Mouse (Mus musculus): Measurements from ENCODE around the gene Mcts2. TPM values are rescaled to one million over a fixed set of nuclear protein-coding genes. Genes with fewer than 3 reads are reported as not detected.
A peak's percentile ranks its signal among the peaks of the same experiment; 100 is the strongest.

Mcts2 gene
- polyA plus RNA-seq, 1 experiment: 27.0 TPM

- TF ChIP-seq SRF (IDR thresholded peaks at IDR 0.05; ENCODE audit: control insufficient read depth, insufficient read length, low read depth): no peak
- TF ChIP-seq MAX (IDR thresholded peaks at IDR 0.05; ENCODE audit: low read depth): no peak
- no peak for TF ChIP-seq POLR2A (IDR thresholded peaks at IDR 0.05; ENCODE audit: insufficient read length, low read depth)
- no peak for TF ChIP-seq REST (IDR thresholded peaks at IDR 0.05; ENCODE audit: insufficient read depth, insufficient read length)
- no peak for TF ChIP-seq MYOG (IDR thresholded peaks at IDR 0.05; ENCODE audit: control insufficient read depth in 1 of 3, insufficient read depth in 1 of 3, insufficient read length in 2 of 3, low read depth in 2 of 3)
- no peak for TF ChIP-seq USF1 (IDR thresholded peaks at IDR 0.05; ENCODE audit: low read depth)
- no peak for TF ChIP-seq TCF12 (IDR thresholded peaks at IDR 0.05; ENCODE audit: insufficient read depth, poor library complexity, severe bottlenecking)
- TF ChIP-seq TCF3 (IDR thresholded peaks at IDR 0.05; ENCODE audit: insufficient read length, low read depth): no peak
- TF ChIP-seq POLR2AphosphoS2 (IDR thresholded peaks at IDR 0.05; ENCODE audit: insufficient read length, low read depth): no peak
- TF ChIP-seq E2F4 (IDR thresholded peaks at IDR 0.05; ENCODE audit: insufficient read depth): no peak
- no peak for TF ChIP-seq MYOD1 (IDR thresholded peaks at IDR 0.05; ENCODE audit: control insufficient read depth in 1 of 3, insufficient read length in 2 of 3, low read depth in 2 of 3)
- no peak for TF ChIP-seq CEBPB (IDR thresholded peaks at IDR 0.05; ENCODE audit: insufficient read depth, poor library complexity, severe bottlenecking)
- H3ac ChIP-seq (ENCODE audit: control insufficient read depth, insufficient read length): no peak overlapping the region
- no peaks in the 10 kb centered on the region for H3K79me2 ChIP-seq (ENCODE audit: control insufficient read depth, insufficient read depth)
- H3K4me2 ChIP-seq (ENCODE audit: low read depth): no peak overlapping the region
- no peak overlapping the region for H3K4me3 ChIP-seq
- H3K36me3 ChIP-seq (ENCODE audit: control insufficient read depth, insufficient read depth): peaks cover 17% of the 10 kb centered on the region
- no peaks in the 10 kb centered on the region for H3K27me3 ChIP-seq (ENCODE audit: control insufficient read depth, insufficient read depth, insufficient read length)
Observed at GRCm38 (mm10) chr2:152703596-152704255, 16.9 kb downstream of the Mcts2 start.

- no peaks in the 10 kb centered on the region for H3K27me3 ChIP-seq (ENCODE audit: control insufficient read depth, insufficient read depth, insufficient read length)
Observed at GRCm38 (mm10) chr2:152704256-152704605, 17.4 kb downstream of the Mcts2 start.

GRCm38 (mm10) chr2:152704811-152705370 lies 18.1 kb downstream of the Mcts2 start:
- H3K4me2 ChIP-seq (ENCODE audit: low read depth): no peak overlapping the region
- TF ChIP-seq MAX (IDR thresholded peaks at IDR 0.05; ENCODE audit: low read depth) (no peak), POLR2A (IDR thresholded peaks at IDR 0.05; ENCODE audit: insufficient read length, low read depth) (no peak), E2F4 (IDR thresholded peaks at IDR 0.05; ENCODE audit: insufficient read depth) (no peak), USF1 (IDR thresholded peaks at IDR 0.05; ENCODE audit: low read depth) (no peak), TCF12 (IDR thresholded peaks at IDR 0.05; ENCODE audit: insufficient read depth, poor library complexity, severe bottlenecking) (no peak), MYOG (IDR thresholded peaks at IDR 0.05; ENCODE audit: control insufficient read depth in 1 of 3, insufficient read depth in 1 of 3, insufficient read length in 2 of 3, low read depth in 2 of 3) (no peak), SRF (IDR thresholded peaks at IDR 0.05; ENCODE audit: control insufficient read depth, insufficient read length, low read depth) (no peak), TCF3 (IDR thresholded peaks at IDR 0.05; ENCODE audit: insufficient read length, low read depth) (no peak), POLR2AphosphoS2 (IDR thresholded peaks at IDR 0.05; ENCODE audit: insufficient read length, low read depth) (no peak), MYOD1 (IDR thresholded peaks at IDR 0.05; ENCODE audit: control insufficient read depth in 1 of 3, insufficient read length in 2 of 3, low read depth in 2 of 3) (no peak)

More at GRCm38 (mm10) chr2:152704256-152704605, 17.4 kb downstream of the Mcts2 start:
- Histone ChIP-seq H3K79me2 (ENCODE audit: control insufficient read depth, insufficient read depth) (no peaks in the 10 kb centered on the region), H3K36me3 (ENCODE audit: control insufficient read depth, insufficient read depth) (peaks cover 13% of the 10 kb centered on the region), H3K4me3 (no peak overlapping the region), H3ac (ENCODE audit: control insufficient read depth, insufficient read length) (no peak overlapping the region), H3K4me2 (ENCODE audit: low read depth) (no peak overlapping the region)
- TF ChIP-seq MYOG (IDR thresholded peaks at IDR 0.05; ENCODE audit: control insufficient read depth in 1 of 3, insufficient read depth in 1 of 3, insufficient read length in 2 of 3, low read depth in 2 of 3): no peak
- no peak for TF ChIP-seq MYOD1 (IDR thresholded peaks at IDR 0.05; ENCODE audit: control insufficient read depth in 1 of 3, insufficient read length in 2 of 3, low read depth in 2 of 3)
- no peak for TF ChIP-seq CEBPB (IDR thresholded peaks at IDR 0.05; ENCODE audit: insufficient read depth, poor library complexity, severe bottlenecking)
- TF ChIP-seq POLR2A (IDR thresholded peaks at IDR 0.05; ENCODE audit: insufficient read length, low read depth): no peak
- TF ChIP-seq SRF (IDR thresholded peaks at IDR 0.05; ENCODE audit: control insufficient read depth, insufficient read length, low read depth): no peak
- TF ChIP-seq MAX (IDR thresholded peaks at IDR 0.05; ENCODE audit: low read depth): no peak
- TF ChIP-seq E2F4 (IDR thresholded peaks at IDR 0.05; ENCODE audit: insufficient read depth): no peak
- TF ChIP-seq POLR2AphosphoS2 (IDR thresholded peaks at IDR 0.05; ENCODE audit: insufficient read length, low read depth): no peak
- no peak for TF ChIP-seq REST (IDR thresholded peaks at IDR 0.05; ENCODE audit: insufficient read depth, insufficient read length)
- no peak for TF ChIP-seq TCF12 (IDR thresholded peaks at IDR 0.05; ENCODE audit: insufficient read depth, poor library complexity, severe bottlenecking)
- no peak for TF ChIP-seq TCF3 (IDR thresholded peaks at IDR 0.05; ENCODE audit: insufficient read length, low read depth)
- no peak for TF ChIP-seq USF1 (IDR thresholded peaks at IDR 0.05; ENCODE audit: low read depth)

GRCm38 (mm10) chr2:152705993-152706571 lies 19.2 kb downstream of the Mcts2 start:
- Histone ChIP-seq H3ac (ENCODE audit: control insufficient read depth, insufficient read length) (no peak overlapping the region), H3K4me3 (no peak overlapping the region), H3K27me3 (ENCODE audit: control insufficient read depth, insufficient read depth, insufficient read length) (no peaks in the 10 kb centered on the region), H3K4me2 (ENCODE audit: low read depth) (peak overlapping the region; percentile 50), H3K36me3 (ENCODE audit: control insufficient read depth, insufficient read depth) (peaks cover 10% of the 10 kb centered on the region), H3K79me2 (ENCODE audit: control insufficient read depth, insufficient read depth) (no peaks in the 10 kb centered on the region)
- TF ChIP-seq POLR2AphosphoS2 (IDR thresholded peaks at IDR 0.05; ENCODE audit: insufficient read length, low read depth): no peak
- TF ChIP-seq MYOD1 (IDR thresholded peaks at IDR 0.05; ENCODE audit: control insufficient read depth in 1 of 3, insufficient read length in 2 of 3, low read depth in 2 of 3): no peak
- TF ChIP-seq TCF3 (IDR thresholded peaks at IDR 0.05; ENCODE audit: insufficient read length, low read depth): no peak
- TF ChIP-seq POLR2A (IDR thresholded peaks at IDR 0.05; ENCODE audit: insufficient read length, low read depth): peak; percentile 29
- TF ChIP-seq TCF12 (IDR thresholded peaks at IDR 0.05; ENCODE audit: insufficient read depth, poor library complexity, severe bottlenecking): no peak

More at GRCm38 (mm10) chr2:152704811-152705370, 18.1 kb downstream of the Mcts2 start:
- Histone ChIP-seq H3K79me2 (ENCODE audit: control insufficient read depth, insufficient read depth) (no peaks in the 10 kb centered on the region), H3K36me3 (ENCODE audit: control insufficient read depth, insufficient read depth) (peaks cover 13% of the 10 kb centered on the region), H3ac (ENCODE audit: control insufficient read depth, insufficient read length) (no peak overlapping the region), H3K4me3 (no peak overlapping the region), H3K27me3 (ENCODE audit: control insufficient read depth, insufficient read depth, insufficient read length) (no peaks in the 10 kb centered on the region)

Measured in myocyte (in vitro differentiated cells).